Mouse (Mus musculus) retina, adult 2 months (tissue): ENCODE measurements around the gene Arsj.

Experiments
- DNase-seq: peaks from one replicate; pipeline ENCODE4 v3.0.0-alpha.2; 2012; ENCODE audit warnings: low read depth, low spot score

The Arsj gene

DNA sequence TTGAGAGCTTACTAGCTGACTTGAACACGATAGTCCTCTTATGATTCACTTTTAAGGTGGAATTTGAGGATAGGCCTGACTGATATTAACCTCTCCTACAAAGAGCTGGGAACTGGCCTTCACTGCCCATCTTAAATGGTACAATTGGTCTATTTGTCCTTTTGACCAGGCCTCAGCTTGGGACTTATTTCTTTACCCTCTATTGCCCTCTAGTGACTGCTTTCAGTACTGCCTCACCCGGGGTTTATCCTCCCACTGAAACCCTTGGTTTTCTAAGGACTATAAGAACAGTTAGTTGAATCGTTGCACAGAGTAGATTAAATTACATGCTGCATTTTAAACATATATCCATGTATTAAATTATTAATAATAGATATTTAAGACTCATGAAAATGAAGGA, 39.4 kb downstream of the Arsj start:
- DNase-seq = peak; percentile 38

- no peak for DNase-seq
Observed at GRCm38 (mm10) chr3:126404199-126404598, 40.7 kb downstream of the Arsj start.

- DNase-seq = no peak
Observed at GRCm38 (mm10) chr3:126430524-126431064, 67.1 kb downstream of the Arsj start.

GRCm38 (mm10) chr3:126439331-126439730, 75.8 kb downstream of the Arsj start:
- DNase-seq = no peak

DNA sequence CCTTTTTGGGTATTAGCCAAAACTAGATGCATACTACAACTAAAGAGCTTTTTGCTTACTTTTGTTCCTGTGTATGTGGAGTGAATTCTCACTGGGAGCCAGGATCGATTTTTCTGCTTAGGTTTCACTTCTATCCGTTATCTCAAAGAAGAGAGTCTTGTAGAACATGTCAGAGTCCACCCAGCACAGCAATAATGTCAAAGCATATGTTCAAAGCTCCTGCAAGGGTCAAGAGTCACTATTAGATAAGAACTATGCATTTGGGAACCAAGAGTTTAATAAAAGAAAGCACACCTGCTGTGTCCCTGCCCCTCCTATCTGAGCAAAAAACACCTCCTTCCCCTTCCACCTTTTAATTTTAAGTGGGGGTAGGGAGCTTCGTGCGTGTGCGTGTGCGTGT, 85.6 kb downstream of the Arsj start:
- DNase-seq = no peak

- no peak for DNase-seq
Observed at GRCm38 (mm10) chr3:126449515-126449914, 86.0 kb downstream of the Arsj start.

DNA sequence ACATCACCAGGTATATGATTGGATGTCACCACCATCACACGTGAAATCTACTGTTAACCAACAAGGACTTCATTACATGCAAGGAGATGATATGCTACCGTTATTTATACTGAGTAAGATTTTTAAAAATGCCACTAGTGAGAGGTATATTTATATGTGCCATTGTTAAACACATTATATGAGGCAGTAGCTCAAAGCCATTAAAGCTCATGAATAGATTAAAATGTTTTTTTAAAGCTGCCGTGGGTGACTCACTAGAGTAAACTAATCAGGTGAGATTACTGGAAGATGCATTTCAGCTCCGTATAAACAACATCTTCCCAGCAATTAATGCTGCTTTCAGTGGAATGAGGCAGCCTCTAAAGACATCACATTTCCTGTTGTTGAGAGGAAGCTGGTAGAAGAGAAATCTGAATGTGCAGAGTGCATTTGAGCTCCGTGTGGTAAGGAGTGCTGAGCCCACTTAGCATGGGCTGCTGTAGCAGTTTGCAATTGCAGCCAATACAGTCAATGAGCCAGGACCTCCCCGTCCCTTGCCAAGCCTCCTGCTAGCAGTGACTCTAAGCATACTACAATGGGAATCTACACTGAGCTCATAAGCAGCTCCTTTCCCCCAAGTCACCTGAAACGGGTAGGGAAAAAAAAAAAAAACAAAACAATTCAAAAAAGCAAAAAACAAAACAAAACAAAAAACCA, 92.5 kb downstream of the Arsj start:
- DNase-seq = no peak

GRCm38 (mm10) chr3:126463119-126463815, 99.8 kb downstream of the Arsj start:
- no peak for DNase-seq

DNA sequence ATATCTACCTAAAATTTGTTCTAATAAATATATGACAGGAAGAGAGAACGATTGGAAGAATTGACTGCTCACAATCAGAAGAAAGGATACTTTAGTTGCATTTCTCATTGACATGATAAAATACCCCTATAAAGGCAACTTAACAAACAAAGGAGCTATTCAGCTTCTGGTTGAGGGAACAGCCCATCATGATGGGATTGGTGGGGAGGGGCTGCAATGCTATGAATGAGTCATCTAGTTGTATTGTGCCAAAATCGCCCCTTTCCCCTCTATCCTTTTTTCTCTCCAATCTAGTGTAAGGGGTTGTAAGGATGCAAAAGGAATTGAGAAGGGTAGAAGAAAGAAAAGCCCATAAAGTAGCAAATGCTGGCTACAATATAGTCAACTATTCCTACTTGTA, 100.8 kb downstream of the Arsj start:
- no peak for DNase-seq
